Mouse (Mus musculus) kidney, postnatal 0 days (tissue): ENCODE measurements around the gene Top2a. TPM values are rescaled to one million over a fixed set of nuclear protein-coding genes. Genes with fewer than 3 reads are reported as not detected.
A peak's percentile ranks its signal among the peaks of the same experiment; 100 is the strongest.

Experiments used
- ATAC-seq: fragments of 200-750 bp; cut with Nextera tagmentation; replicated peaks from 2 replicates; pipeline ENCODE4 v1.8.0; 2017; ENCODE audit warnings: low read depth, moderate number of reproducible peaks, moderate TSS enrichment, moderate library complexity; ENCODE audit not compliant: low FRiP score
- DNase-seq: peaks from one replicate; pipeline ENCODE4 v3.0.0-alpha.2; 2016; ENCODE audit warnings: low spot score
- H3K27ac ChIP-seq: fragments of 300-500 bp; sonication (generic); 2 replicates; pipeline ENCODE4 v1.5.1; 2014; ENCODE audit warnings: mild to moderate bottlenecking
- H3K27me3 ChIP-seq: fragments of 300-500 bp; sonication (generic); 2 replicates; pipeline ENCODE4 v1.6.1; 2014; ENCODE audit warnings: low read length, mixed read lengths; ENCODE audit not compliant: insufficient read depth
- H3K36me3 ChIP-seq: fragments of 300-500 bp; sonication (generic); 2 replicates; pipeline ENCODE4 v1.6.1; 2014; ENCODE audit warnings: low read length, mixed read lengths; ENCODE audit not compliant: insufficient read depth
- H3K4me1 ChIP-seq: fragments of 300-500 bp; sonication (generic); replicated peaks from 2 replicates; pipeline ENCODE4 v1.6.1; 2014; ENCODE audit warnings: antibody characterized with exemption, low read length, mixed read lengths; ENCODE audit not compliant: insufficient read depth
- H3K4me2 ChIP-seq: fragments of 300-500 bp; sonication (generic); 2 replicates; pipeline ENCODE4 v1.6.1; 2014; ENCODE audit warnings: mild to moderate bottlenecking, low read length, moderate library complexity, mixed read lengths
- H3K4me3 ChIP-seq: fragments of 300-500 bp; sonication (generic); replicated peaks from 2 replicates; pipeline ENCODE4 v1.5.1; 2014; ENCODE audit warnings: low read depth, low read length
- H3K9ac ChIP-seq: fragments of 300-500 bp; sonication (generic); 2 replicates; pipeline ENCODE4 v1.6.1; 2014; ENCODE audit warnings: low read depth, low read length
- H3K9me3 ChIP-seq: fragments of 300-500 bp; sonication (generic); replicated peaks from 2 replicates; pipeline ENCODE4 v1.6.1; 2016; ENCODE audit warnings: low read length, inconsistent platforms, mixed read lengths
- CTCF ChIP-seq: IDR thresholded peaks from 2 replicates; pipeline ENCODE4 v1.5.1; 2016; ENCODE audit warnings: antibody characterized with exemption, low read depth, mild to moderate bottlenecking, moderate library complexity
- WGBS: fragments of 180-500 bp; shearing (Covaris S2); extraction: QIAGEN DNeasy Blood & Tissue Kit; methylation state at CpG from one replicate; pipeline ENCODE4 v1.1.7; 2014; 5-methylcytosine and 5-hydroxymethylcytosine counted together
- polyA plus RNA-seq: library from polyadenylated mRNA; unstranded; fragments of >200 nt; fragmentation: Nextera tagmentation; extraction: Ambion mirVana; gene quantifications from 2 replicates; pipeline ENCODE4 v1.2.1, GENCODE M21; 2015

The Top2a gene
- polyA plus RNA-seq, 1 experiment from 2014 or later = 70.5 TPM

- H3K4me2 ChIP-seq = peak overlapping the region; percentile 43
- no peak overlapping the region for H3K4me3 ChIP-seq
- TF ChIP-seq CTCF = no peak
- WGBS = 23% methylated on average over 17 of the region's 17 CpGs
- H3K4me1 ChIP-seq = peaks cover 65% of the 10 kb centered on the region
- ATAC-seq (no peak), DNase-seq (no peak)
- H3K27ac ChIP-seq = peak overlapping the region; percentile 76
- peak overlapping the region; percentile 35; the same call in 1 of the 2 replicates for H3K9ac ChIP-seq
- H3K27me3 ChIP-seq = no peaks in the 10 kb centered on the region
- H3K36me3 ChIP-seq = peaks cover 7% of the 10 kb centered on the region; the same call in 1 of the 2 replicates
- no peaks in the 10 kb centered on the region for H3K9me3 ChIP-seq
Observed at GRCm38 (mm10) chr11:98954801-98955706, 68.9 kb downstream of the Top2a start.

GRCm38 (mm10) chr11:98954373-98954772 lies 69.6 kb downstream of the Top2a start:
- no peak overlapping the region for H3K4me3 ChIP-seq
- DNase-seq (peak; percentile 93), ATAC-seq (no peak; the same call in 1 of the 2 replicates)

GRCm38 (mm10) chr11:98953835-98954320 lies 70.1 kb downstream of the Top2a start:
- TF ChIP-seq CTCF = no peak
- no peak for ATAC-seq
- no peak for DNase-seq
- peak overlapping the region; percentile 43 for H3K4me2 ChIP-seq
- 21% methylated on average over 13 of the region's 13 CpGs for WGBS
- peak overlapping the region; percentile 76 for H3K27ac ChIP-seq
- peaks cover 7% of the 10 kb centered on the region; the same call in 1 of the 2 replicates for H3K36me3 ChIP-seq
- no peak overlapping the region for H3K9ac ChIP-seq
- H3K4me1 ChIP-seq = peaks cover 63% of the 10 kb centered on the region
- H3K9me3 ChIP-seq = no peaks in the 10 kb centered on the region
- no peak overlapping the region for H3K4me3 ChIP-seq
- no peaks in the 10 kb centered on the region for H3K27me3 ChIP-seq

More at GRCm38 (mm10) chr11:98954373-98954772, 69.6 kb downstream of the Top2a start:
- WGBS = 3% methylated on average over 10 of the region's 10 CpGs
- Histone ChIP-seq H3K27ac (peak overlapping the region; percentile 76), H3K9ac (0 out of 2 replicates have a peak overlapping the region, but pooled peaks have one; percentile 13), H3K4me2 (peak overlapping the region; percentile 43), H3K9me3 (no peaks in the 10 kb centered on the region), H3K36me3 (peaks cover 7% of the 10 kb centered on the region; the same call in 1 of the 2 replicates), H3K27me3 (no peaks in the 10 kb centered on the region), H3K4me1 (peaks cover 66% of the 10 kb centered on the region)
- peak; percentile 76 for TF ChIP-seq CTCF

GRCm38 (mm10) chr11:98953361-98953760 lies 70.6 kb downstream of the Top2a start:
- H3K4me2 ChIP-seq = no peak overlapping the region
- H3K27ac ChIP-seq = no peak overlapping the region
- peaks cover 63% of the 10 kb centered on the region for H3K4me1 ChIP-seq
- ATAC-seq = no peak
- WGBS = 18% methylated on average over 2 of the region's 2 CpGs
- DNase-seq = no peak
- H3K27me3 ChIP-seq = no peaks in the 10 kb centered on the region
- H3K36me3 ChIP-seq = peaks cover 7% of the 10 kb centered on the region; the same call in 1 of the 2 replicates
- H3K9ac ChIP-seq = no peak overlapping the region
- no peaks in the 10 kb centered on the region for H3K9me3 ChIP-seq
- no peak overlapping the region for H3K4me3 ChIP-seq
- no peak for TF ChIP-seq CTCF

GRCm38 (mm10) chr11:98952736-98953135 lies 71.3 kb downstream of the Top2a start:
- no peaks in the 10 kb centered on the region for H3K27me3 ChIP-seq
- DNase-seq = no peak
- no peak overlapping the region for H3K9ac ChIP-seq
- no peak overlapping the region for H3K4me2 ChIP-seq
- no peak overlapping the region for H3K27ac ChIP-seq
- H3K4me1 ChIP-seq = peaks cover 63% of the 10 kb centered on the region
- H3K36me3 ChIP-seq = peaks cover 7% of the 10 kb centered on the region; the same call in 1 of the 2 replicates
- no peaks in the 10 kb centered on the region for H3K9me3 ChIP-seq
- no peak overlapping the region for H3K4me3 ChIP-seq
- ATAC-seq = no peak
- no peak for TF ChIP-seq CTCF
- 66% methylated on average over 2 of the region's 2 CpGs for WGBS

- no peak for DNase-seq
- H3K4me1 ChIP-seq = peaks cover 67% of the 10 kb centered on the region
- no peak overlapping the region for H3K4me2 ChIP-seq
- peaks cover 7% of the 10 kb centered on the region; the same call in 1 of the 2 replicates for H3K36me3 ChIP-seq
- no peak overlapping the region for H3K9ac ChIP-seq
- no peaks in the 10 kb centered on the region for H3K9me3 ChIP-seq
- H3K27me3 ChIP-seq = no peaks in the 10 kb centered on the region
- H3K27ac ChIP-seq = peak overlapping the region; percentile 96
- 100% methylated on average over 1 of the region's 1 CpGs for WGBS
- H3K4me3 ChIP-seq = no peak overlapping the region
- no peak for TF ChIP-seq CTCF
- ATAC-seq = no peak
Observed at GRCm38 (mm10) chr11:98952111-98952510, 71.9 kb downstream of the Top2a start.
